Mouse (Mus musculus) embryonic fibroblast, embryonic 13.5 days (primary cell): ENCODE measurements around the gene Serpina3n.

Experiments
- CTCF ChIP-seq: IDR thresholded peaks from 2 replicates; pipeline ENCODE4 v1.5.1; 2011; ENCODE audit warnings: mild to moderate bottlenecking, control low read depth, low read length, moderate library complexity, borderline replicate concordance; ENCODE audit not compliant: insufficient read depth
- POLR2A ChIP-seq: IDR thresholded peaks from 2 replicates; pipeline ENCODE4 v1.6.1; 2011; ENCODE audit warnings: low read depth, mild to moderate bottlenecking, control low read depth, low read length, moderate library complexity

GRCm38 (mm10) chr12:104418340-104419135, 12.0 kb downstream of the Serpina3n start:
- peak; percentile 72; the same call in 1 of the 2 replicates for TF ChIP-seq CTCF
- TF ChIP-seq POLR2A = no peak
